Mouse (Mus musculus) small intestine, adult 2 months (tissue): ENCODE results near the gene Cipc.

Experiments used
- CTCF ChIP-seq: fragments of 200-500 bp; IDR thresholded peaks from 2 replicates; pipeline ENCODE4 v1.5.1; 2012; ENCODE audit warnings: low read depth, mild to moderate bottlenecking, control low read depth, inconsistent platforms, low read length, moderate library complexity, mixed read lengths; ENCODE audit not compliant: insufficient replicate concordance, insufficient read length; ENCODE audit errors: extremely low read depth
- POLR2A ChIP-seq: fragments of 200-500 bp; IDR thresholded peaks from 2 replicates; pipeline ENCODE4 v1.6.1; 2012; ENCODE audit warnings: low read depth, mild to moderate bottlenecking, control low read depth, inconsistent platforms, low read length, moderate library complexity

- TF ChIP-seq CTCF (no peak), POLR2A (no peak)
Observed at GRCm38 (mm10) chr12:87004596-87004995, 57.8 kb downstream of the Cipc start.
